In the genomic region with DNA sequence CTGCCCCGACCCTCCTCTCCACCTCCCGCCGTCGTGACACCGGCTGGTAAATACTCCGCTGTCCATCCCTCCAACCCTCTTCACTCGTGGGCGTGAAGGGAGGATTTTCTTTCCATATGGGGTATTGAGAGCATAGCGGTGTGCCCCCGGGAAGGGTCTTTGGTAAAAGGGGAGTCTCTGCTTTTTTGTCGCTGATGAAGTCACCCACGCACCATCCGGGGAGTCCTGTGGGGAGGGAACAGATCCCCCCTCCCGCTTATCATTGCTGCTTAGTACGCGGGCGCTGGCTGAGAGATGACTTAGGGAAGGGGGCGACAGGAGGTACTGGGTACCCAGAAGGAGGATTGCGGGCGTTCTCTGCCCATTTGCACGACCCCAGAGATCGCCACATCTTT, we compare ENCODE assay signal across 8 mouse cellular contexts. TPM values are rescaled to one million over a fixed set of nuclear protein-coding genes. Genes with fewer than 3 reads are reported as not detected.
DNase-seq lines count a peak whose midpoint lies in the region; ATAC-seq and TF ChIP-seq lines count a peak whose summit lies in the region.

No protein-coding gene starts in this region.

- H3K27me3 ChIP-seq in heart, embryonic 15.5 days = peaks cover 72% of the 10 kb centered on the region
- H3K27me3 ChIP-seq in embryonic facial prominence, embryonic 12.5 days = peaks cover 74% of the 10 kb centered on the region
- peaks cover 63% of the 10 kb centered on the region for H3K27me3 ChIP-seq in intestine, embryonic 15.5 days (replicated peaks)
- H3K27me3 ChIP-seq in midbrain, postnatal 0 days (ENCODE audit: insufficient read depth, low read length) = peaks cover 27% of the 10 kb centered on the region
- peaks cover 17% of the 10 kb centered on the region for H3K27me3 ChIP-seq in heart, adult 2 months (ENCODE audit: control insufficient read depth, insufficient read depth, low read length)

- no peak for TF ChIP-seq POLR2A in heart, adult 2 months (IDR thresholded peaks at IDR 0.05; ENCODE audit: insufficient read depth, low read depth, low read length)

- H3K4me3 ChIP-seq in heart, embryonic 15.5 days = peak overlapping the region; percentile 37
- peak overlapping the region; percentile 28; the same call in 1 of the 2 replicates for H3K4me3 ChIP-seq in embryonic facial prominence, embryonic 12.5 days
- no peak overlapping the region; the same call in 1 of the 2 replicates for H3K4me3 ChIP-seq in intestine, embryonic 15.5 days (replicated peaks)
- H3K4me3 ChIP-seq in midbrain, postnatal 0 days (ENCODE audit: low read depth, low read length) = peak overlapping the region; percentile 58
- H3K4me3 ChIP-seq in heart, adult 2 months = no peak overlapping the region

- no peaks in the 10 kb centered on the region for H3K9me3 ChIP-seq in heart, embryonic 15.5 days (replicated peaks)
- no peaks in the 10 kb centered on the region for H3K9me3 ChIP-seq in embryonic facial prominence, embryonic 12.5 days
- no peaks in the 10 kb centered on the region for H3K9me3 ChIP-seq in intestine, embryonic 15.5 days
- H3K9me3 ChIP-seq in midbrain, postnatal 0 days (ENCODE audit: low read length) = no peaks in the 10 kb centered on the region

- no peak for DNase-seq in heart, postnatal 36 days
- no peak for DNase-seq in midbrain, postnatal 0 days (ENCODE audit: low spot score)
- DNase-seq in urinary bladder, postnatal 25 days (ENCODE audit: low spot score) = no peak
- no peak for DNase-seq in thymus, postnatal 4 days
- no peak for DNase-seq in heart, adult 2 months

- H3K4me2 ChIP-seq in heart, embryonic 15.5 days = peak overlapping the region; percentile 66
- peak overlapping the region; percentile 99 for H3K4me2 ChIP-seq in embryonic facial prominence, embryonic 12.5 days (replicated peaks)
- peak overlapping the region; percentile 71 for H3K4me2 ChIP-seq in intestine, embryonic 15.5 days (replicated peaks)
- peak overlapping the region; percentile 95 for H3K4me2 ChIP-seq in midbrain, postnatal 0 days (ENCODE audit: low read depth, low read length, poor library complexity, severe bottlenecking)

- peaks cover under 1% of the 10 kb centered on the region; the same call in 1 of the 2 replicates for H3K36me3 ChIP-seq in heart, embryonic 15.5 days
- no peaks in the 10 kb centered on the region for H3K36me3 ChIP-seq in embryonic facial prominence, embryonic 12.5 days
- H3K36me3 ChIP-seq in intestine, embryonic 15.5 days = no peaks in the 10 kb centered on the region
- H3K36me3 ChIP-seq in midbrain, postnatal 0 days (ENCODE audit: insufficient read depth, low read length) = peaks cover 5% of the 10 kb centered on the region; the same call in 1 of the 2 replicates
- no peaks in the 10 kb centered on the region for H3K36me3 ChIP-seq in heart, adult 2 months (ENCODE audit: control insufficient read depth, insufficient read depth, low read length)

- no peak for ATAC-seq in heart, embryonic 15.5 days (replicated peaks; ENCODE audit: insufficient number of reproducible peaks, insufficient read depth, low FRiP score, low read depth)
- ATAC-seq in embryonic facial prominence, embryonic 12.5 days (ENCODE audit: insufficient number of reproducible peaks, insufficient read depth, low FRiP score, low TSS enrichment) = no peak
- ATAC-seq in intestine, embryonic 15.5 days = no peak
- ATAC-seq in midbrain, postnatal 0 days (ENCODE audit: low FRiP score) = no peak

- TF ChIP-seq CTCF in midbrain, postnatal 0 days (IDR thresholded peaks at IDR 0.05) = no peak
- TF ChIP-seq CTCF in heart, adult 2 months (IDR thresholded peaks at IDR 0.05) = no peak

- intact Hi-C loops in heart, postnatal 36 days (cut with DNase I) = loop anchor here (5.0 kb wide), 1 partner anchor 257 kb away; the partner anchor contains the start of gene Ache
- intact Hi-C loops in heart, adult 2 months (cut with DNase I) = no loop called here

- H3K27ac ChIP-seq in heart, embryonic 15.5 days = no peak overlapping the region
- no peak overlapping the region for H3K27ac ChIP-seq in embryonic facial prominence, embryonic 12.5 days
- H3K27ac ChIP-seq in intestine, embryonic 15.5 days = no peak overlapping the region
- peak overlapping the region; percentile 90; the same call in 1 of the 2 replicates for H3K27ac ChIP-seq in midbrain, postnatal 0 days (ENCODE audit: low read depth, low read length)
- no peak overlapping the region for H3K27ac ChIP-seq in heart, adult 2 months

- H3K9ac ChIP-seq in heart, embryonic 15.5 days = no peak overlapping the region
- H3K9ac ChIP-seq in embryonic facial prominence, embryonic 12.5 days = no peak overlapping the region
- no peak overlapping the region for H3K9ac ChIP-seq in intestine, embryonic 15.5 days
- H3K9ac ChIP-seq in midbrain, postnatal 0 days (replicated peaks; ENCODE audit: low read length, poor library complexity, severe bottlenecking) = peak overlapping the region; percentile 74
- H3K9ac ChIP-seq in heart, adult 2 months (ENCODE audit: low read depth, low read length) = no peak overlapping the region

- no peaks in the 10 kb centered on the region for H3K79me2 ChIP-seq in heart, adult 2 months (replicated peaks; ENCODE audit: control insufficient read depth, insufficient read depth, low read length)

- no peak for TF ChIP-seq EP300 in heart, adult 2 months (IDR thresholded peaks at IDR 0.05; ENCODE audit: insufficient read depth, low read depth, low read length)

- peaks cover 38% of the 10 kb centered on the region for H3K4me1 ChIP-seq in heart, embryonic 15.5 days (replicated peaks)
- H3K4me1 ChIP-seq in embryonic facial prominence, embryonic 12.5 days = peaks cover 33% of the 10 kb centered on the region
- peaks cover 34% of the 10 kb centered on the region for H3K4me1 ChIP-seq in intestine, embryonic 15.5 days (replicated peaks)
- peaks cover 4% of the 10 kb centered on the region; the same call in 1 of the 2 replicates for H3K4me1 ChIP-seq in midbrain, postnatal 0 days (ENCODE audit: insufficient read depth, low read length)
- peaks cover 2% of the 10 kb centered on the region for H3K4me1 ChIP-seq in heart, adult 2 months (ENCODE audit: control insufficient read depth, insufficient read depth, low read length)

- 15% methylated on average over 22 of the region's 22 CpGs for WGBS in heart, embryonic 15.5 days
- WGBS in embryonic facial prominence, embryonic 12.5 days = 13% methylated on average over 22 of the region's 22 CpGs
- WGBS in intestine, embryonic 15.5 days = 17% methylated on average over 22 of the region's 22 CpGs
- 7% methylated on average over 22 of the region's 22 CpGs for WGBS in midbrain, postnatal 0 days
- 14% methylated on average over 22 of the region's 22 CpGs for WGBS in heart, adult 2 months

RNA-seq across cellular contexts. Expression of gene Vgf, which starts 4.2 kb away (rescaled TPM):
- polyA plus RNA-seq in heart, embryonic 15.5 days (2015; fragmentation: Nextera tagmentation; extraction: Ambion mirVana) = 0.10 TPM in 1 of 2 replicates, not detected in the other
- total RNA-seq in heart, postnatal 36 days (2021) = under 1 TPM in 1 of 2 experiments, not detected in 1; 0.11 TPM
- 1.2 and 2.5 TPM in 2 replicates for polyA plus RNA-seq in embryonic facial prominence, embryonic 12.5 days (2016; fragmentation: Nextera tagmentation; extraction: Ambion mirVana)
- 0.66 and 0.85 TPM in 2 replicates for polyA plus RNA-seq in intestine, embryonic 15.5 days (2015; fragmentation: Nextera tagmentation; extraction: Ambion mirVana)
- 103 and 154 TPM in 2 replicates for total RNA-seq in midbrain, postnatal 0 days (2014; rRNA removed)
- 46.8 and 49.1 TPM in 2 replicates for polyA plus RNA-seq in midbrain, postnatal 0 days (2015; fragmentation: Nextera tagmentation; extraction: Ambion mirVana)
- not detected for total RNA-seq in heart, adult 2 months (2021)
- 0.06 TPM in 2 replicates for polyA plus RNA-seq in heart, adult 2 months (2012; rRNA removed)

RNA-seq across cellular contexts. Expression of gene Ap1s1, which starts 15.5 kb away (rescaled TPM):
- polyA plus RNA-seq in heart, embryonic 15.5 days (2015; fragmentation: Nextera tagmentation; extraction: Ambion mirVana) = 120 and 132 TPM in 2 replicates
- 10 to 100 TPM; 38.8 to 41.3 TPM for total RNA-seq in heart, postnatal 36 days (2021)
- 173 and 175 TPM in 2 replicates for polyA plus RNA-seq in embryonic facial prominence, embryonic 12.5 days (2016; fragmentation: Nextera tagmentation; extraction: Ambion mirVana)
- polyA plus RNA-seq in intestine, embryonic 15.5 days (2015; fragmentation: Nextera tagmentation; extraction: Ambion mirVana) = 230 and 242 TPM in 2 replicates
- 139 and 144 TPM in 2 replicates for total RNA-seq in midbrain, postnatal 0 days (2014; rRNA removed)
- polyA plus RNA-seq in midbrain, postnatal 0 days (2015; fragmentation: Nextera tagmentation; extraction: Ambion mirVana) = 308 and 311 TPM in 2 replicates
- 10 to 100 TPM; 33.9 to 36.8 TPM for total RNA-seq in heart, adult 2 months (2021)
- 23.4 and 38.6 TPM in 2 replicates for polyA plus RNA-seq in heart, adult 2 months (2012; rRNA removed)

RNA-seq across cellular contexts. Expression of gene Serpine1, which starts 41.7 kb away (rescaled TPM):
- polyA plus RNA-seq in heart, embryonic 15.5 days (2015; fragmentation: Nextera tagmentation; extraction: Ambion mirVana) = 1.3 and 1.4 TPM in 2 replicates
- 10 to 100 TPM; 28.1 to 42.8 TPM for total RNA-seq in heart, postnatal 36 days (2021)
- 0.25 and 0.36 TPM in 2 replicates for polyA plus RNA-seq in embryonic facial prominence, embryonic 12.5 days (2016; fragmentation: Nextera tagmentation; extraction: Ambion mirVana)
- 0.34 and 0.42 TPM in 2 replicates for polyA plus RNA-seq in intestine, embryonic 15.5 days (2015; fragmentation: Nextera tagmentation; extraction: Ambion mirVana)
- 3.3 and 3.7 TPM in 2 replicates for total RNA-seq in midbrain, postnatal 0 days (2014; rRNA removed)
- polyA plus RNA-seq in midbrain, postnatal 0 days (2015; fragmentation: Nextera tagmentation; extraction: Ambion mirVana) = 0.06 and 0.30 TPM in 2 replicates
- total RNA-seq in heart, adult 2 months (2021) = 10 to 100 TPM; 24.0 to 29.6 TPM
- polyA plus RNA-seq in heart, adult 2 months (2012; rRNA removed) = 21.9 and 41.8 TPM in 2 replicates

RNA-seq across cellular contexts. Expression of gene Znhit1, which starts 42.6 kb away (rescaled TPM):
- polyA plus RNA-seq in heart, embryonic 15.5 days (2015; fragmentation: Nextera tagmentation; extraction: Ambion mirVana) = 79.5 and 79.9 TPM in 2 replicates
- 10 to 100 TPM; 58.2 to 67.8 TPM for total RNA-seq in heart, postnatal 36 days (2021)
- 115 and 128 TPM in 2 replicates for polyA plus RNA-seq in embryonic facial prominence, embryonic 12.5 days (2016; fragmentation: Nextera tagmentation; extraction: Ambion mirVana)
- polyA plus RNA-seq in intestine, embryonic 15.5 days (2015; fragmentation: Nextera tagmentation; extraction: Ambion mirVana) = 99.9 and 111 TPM in 2 replicates
- total RNA-seq in midbrain, postnatal 0 days (2014; rRNA removed) = 85.4 and 100 TPM in 2 replicates
- polyA plus RNA-seq in midbrain, postnatal 0 days (2015; fragmentation: Nextera tagmentation; extraction: Ambion mirVana) = 153 and 176 TPM in 2 replicates
- total RNA-seq in heart, adult 2 months (2021) = 10 to 100 TPM; 65.5 to 70.1 TPM
- polyA plus RNA-seq in heart, adult 2 months (2012; rRNA removed) = 53.6 and 58.4 TPM in 2 replicates

RNA-seq across cellular contexts. Expression of gene Plod3, which starts 43.6 kb away (rescaled TPM):
- polyA plus RNA-seq in heart, embryonic 15.5 days (2015; fragmentation: Nextera tagmentation; extraction: Ambion mirVana) = 34.9 and 50.1 TPM in 2 replicates
- 10 to 100 TPM; 36.9 to 45.6 TPM for total RNA-seq in heart, postnatal 36 days (2021)
- polyA plus RNA-seq in embryonic facial prominence, embryonic 12.5 days (2016; fragmentation: Nextera tagmentation; extraction: Ambion mirVana) = 41.5 and 51.4 TPM in 2 replicates
- polyA plus RNA-seq in intestine, embryonic 15.5 days (2015; fragmentation: Nextera tagmentation; extraction: Ambion mirVana) = 41.1 and 42.8 TPM in 2 replicates
- total RNA-seq in midbrain, postnatal 0 days (2014; rRNA removed) = 44.5 and 68.1 TPM in 2 replicates
- 26.7 and 29.3 TPM in 2 replicates for polyA plus RNA-seq in midbrain, postnatal 0 days (2015; fragmentation: Nextera tagmentation; extraction: Ambion mirVana)
- total RNA-seq in heart, adult 2 months (2021) = 10 to 100 TPM; 32.0 to 37.1 TPM
- 30.3 and 30.8 TPM in 2 replicates for polyA plus RNA-seq in heart, adult 2 months (2012; rRNA removed)

Comparison
In these comparisons a context has a peak if more than half of its experiments do, and no peak if none do; other contexts are left out.
1. H3K4me3 ChIP-seq: peak in heart, embryonic 15.5 days (single experiment), embryonic facial prominence, embryonic 12.5 days (single experiment) and midbrain, postnatal 0 days (single experiment); none in intestine, embryonic 15.5 days (single experiment) and heart, adult 2 months (single experiment).
2. RNA of gene Vgf, which starts 4.2 kb away (polyA plus RNA-seq): 46.8 to 49.1 TPM in midbrain, postnatal 0 days; 1.2 to 2.5 TPM in embryonic facial prominence, embryonic 12.5 days, 0.66 to 0.85 TPM in intestine, embryonic 15.5 days, 0.06 TPM in heart, adult 2 months and 0.10 TPM in heart, embryonic 15.5 days; every median in the first group is over 10 times any median in the second.
3. Peak in every context shown above with its lines, with median percentiles within 50 percentile points of each other: H3K4me2 ChIP-seq.